Mouse (Mus musculus): ENCODE measurements at regions not wholly inside any gene's neighbourhood (a gene's known extent, or its start where the extent isn't known, plus 50 kb on each side); places are given as distances from the start of the nearest gene placed in this dataset.

DNA sequence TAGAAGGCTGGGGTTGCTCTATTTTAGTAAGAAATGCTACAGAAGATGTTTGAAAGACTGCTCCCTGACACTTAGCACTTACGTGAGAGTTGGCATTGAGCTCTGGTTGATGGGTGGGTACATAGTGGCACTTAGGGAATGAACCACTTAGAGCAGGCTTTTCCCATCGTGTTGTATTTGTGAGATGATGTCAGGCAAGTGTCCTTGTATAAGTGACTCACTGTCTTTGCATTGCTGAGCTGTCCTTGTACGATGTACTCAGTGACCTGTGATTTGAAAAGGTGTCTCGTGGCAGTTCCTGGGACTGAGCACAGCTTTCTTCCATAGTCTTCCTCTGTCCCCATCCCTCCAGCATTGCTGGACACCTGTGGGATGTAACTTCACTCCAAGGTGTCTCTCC, 165.9 kb downstream of the 1700129C05Rik start:
- intact Hi-C loops (cut with DNase I), result no loop called here
- no peak for DNase-seq (ENCODE audit: low spot score)

DNA sequence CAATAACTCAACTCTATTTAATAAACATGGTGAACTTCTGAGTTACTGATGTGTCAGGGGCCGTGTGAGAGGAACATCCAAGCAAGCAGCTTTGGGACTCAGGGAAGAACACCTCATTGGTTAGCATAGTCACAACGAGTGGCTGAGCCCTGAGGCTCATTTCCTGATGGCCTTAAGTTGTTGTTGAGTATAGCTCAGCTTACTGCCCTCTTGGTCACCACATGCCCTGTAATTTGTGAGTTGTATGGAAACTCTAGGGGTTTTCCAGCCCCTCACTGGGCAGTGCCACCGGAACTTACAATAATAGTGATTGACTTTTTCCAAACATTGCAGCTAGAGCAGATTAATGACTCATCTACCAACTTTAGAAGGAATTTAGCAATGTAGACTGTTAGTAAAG, 173.4 kb downstream of the 1700129C05Rik start:
- DNase-seq (ENCODE audit: low spot score), result no peak
- intact Hi-C loops (cut with DNase I), result no loop called here

DNA sequence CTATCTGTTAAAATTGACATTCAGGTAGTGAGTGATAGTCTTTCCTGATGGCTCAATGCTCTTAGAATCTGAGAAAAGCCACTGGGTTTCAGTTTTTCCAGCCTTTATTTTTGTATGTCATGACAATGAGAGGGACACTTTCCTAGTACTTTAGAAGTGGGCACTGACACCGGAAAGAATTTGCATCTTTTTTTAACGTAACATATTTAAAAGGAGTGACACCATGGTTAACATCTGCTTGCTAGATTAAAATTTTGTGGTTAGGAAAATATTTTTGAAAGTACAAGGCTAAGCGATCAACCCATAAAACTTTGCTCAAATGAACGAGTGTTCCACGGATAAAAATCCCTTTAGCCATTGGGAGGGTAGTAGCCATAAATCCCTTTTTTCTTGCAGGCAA, 174.7 kb downstream of the 1700129C05Rik start:
- intact Hi-C loops (cut with DNase I), result no loop called here
- no peak for DNase-seq (ENCODE audit: low spot score)

DNA sequence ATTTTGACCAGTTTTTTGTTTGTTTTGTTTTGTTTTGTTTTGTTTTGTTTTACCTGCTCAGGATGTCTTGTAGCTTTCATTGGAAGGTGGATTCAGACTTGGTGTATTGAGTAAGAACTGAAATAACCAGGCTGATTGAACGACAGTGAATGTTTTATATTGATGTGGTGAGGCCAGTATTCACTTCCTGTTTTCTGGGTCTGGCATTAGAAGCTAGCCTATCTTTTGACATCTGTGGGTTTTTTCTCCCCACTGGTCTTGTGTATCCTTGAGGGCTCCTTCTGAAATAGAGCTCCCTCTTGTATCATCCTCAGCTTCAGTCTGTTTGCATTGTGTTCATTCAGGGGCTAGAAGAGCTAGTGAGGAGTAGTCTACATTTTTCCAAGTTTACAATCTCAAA, 175.5 kb downstream of the 1700129C05Rik start:
- intact Hi-C loops (cut with DNase I), result no loop called here
- DNase-seq (ENCODE audit: low spot score), result no peak

DNA sequence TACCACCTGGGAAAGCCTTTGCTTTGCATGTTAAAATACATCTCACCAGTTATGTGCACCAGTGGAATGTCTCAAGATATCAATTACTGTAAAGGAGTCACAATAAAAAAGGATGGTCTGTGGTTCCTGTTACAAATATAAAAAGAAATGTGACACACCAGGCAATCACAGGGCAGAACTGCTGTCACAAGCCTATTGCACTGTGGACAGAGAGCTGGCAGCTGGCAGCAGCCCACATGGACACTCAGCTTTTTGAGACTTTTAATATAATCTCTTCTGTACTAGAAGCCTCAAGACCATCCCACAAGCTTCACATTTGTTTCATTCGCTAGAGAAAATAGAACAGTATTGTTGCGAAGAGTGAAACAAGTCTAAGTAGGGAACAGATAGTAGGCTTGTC, 197.7 kb downstream of the 1700129C05Rik start:
- intact Hi-C loops (cut with DNase I), result no loop called here
- no peak for DNase-seq (ENCODE audit: low spot score)

DNA sequence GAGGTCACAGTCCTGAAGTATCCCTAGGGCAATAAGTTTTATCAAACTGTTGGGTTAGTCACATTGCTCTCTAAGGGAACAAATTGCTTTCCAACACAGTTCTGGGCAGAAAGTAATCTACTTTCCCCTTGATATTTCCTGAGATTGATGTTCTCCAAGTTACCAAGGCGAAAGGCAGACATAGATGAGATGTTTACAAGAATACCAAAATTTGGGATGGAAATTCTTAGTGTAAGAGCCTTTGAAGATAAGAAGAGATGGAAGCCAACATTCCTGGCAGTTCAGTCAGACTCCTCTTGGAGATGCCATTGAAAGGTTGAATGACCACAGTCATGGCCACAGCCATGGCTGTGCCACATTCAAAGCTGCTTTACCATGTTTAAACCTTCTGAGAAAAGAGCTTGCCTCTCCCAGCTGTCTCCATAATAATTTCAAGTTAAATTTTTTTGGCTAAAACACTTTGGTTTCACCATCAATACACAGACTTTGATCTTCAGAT, 199.4 kb downstream of the 1700129C05Rik start:
- no peak for DNase-seq (ENCODE audit: low spot score)

DNA sequence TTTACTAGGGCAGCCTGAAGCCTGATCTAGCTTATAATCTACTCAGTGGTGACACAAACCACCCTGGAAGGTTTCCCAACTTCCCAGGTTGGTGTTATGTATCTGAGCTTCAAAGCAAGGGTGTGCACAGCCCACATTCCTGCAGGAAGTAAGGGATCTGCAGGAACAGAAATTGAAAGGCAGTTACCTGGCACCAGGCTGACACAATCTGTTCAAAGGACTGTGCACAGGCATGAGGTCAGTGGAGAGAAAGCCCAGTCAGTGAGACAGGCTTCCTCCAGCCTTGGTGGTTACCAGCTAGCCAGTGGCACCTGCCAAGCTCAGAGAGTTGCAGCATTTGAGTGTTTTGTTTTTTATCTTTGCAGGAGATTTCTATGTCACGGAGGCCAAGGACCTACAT, 203.6 kb downstream of the 1700129C05Rik start:
- no peak for DNase-seq (ENCODE audit: low spot score)
- intact Hi-C loops (cut with DNase I), result no loop called here

More for the DNA sequence above, 199.4 kb downstream of the 1700129C05Rik start:
- intact Hi-C loops (cut with DNase I), result no loop called here

DNA sequence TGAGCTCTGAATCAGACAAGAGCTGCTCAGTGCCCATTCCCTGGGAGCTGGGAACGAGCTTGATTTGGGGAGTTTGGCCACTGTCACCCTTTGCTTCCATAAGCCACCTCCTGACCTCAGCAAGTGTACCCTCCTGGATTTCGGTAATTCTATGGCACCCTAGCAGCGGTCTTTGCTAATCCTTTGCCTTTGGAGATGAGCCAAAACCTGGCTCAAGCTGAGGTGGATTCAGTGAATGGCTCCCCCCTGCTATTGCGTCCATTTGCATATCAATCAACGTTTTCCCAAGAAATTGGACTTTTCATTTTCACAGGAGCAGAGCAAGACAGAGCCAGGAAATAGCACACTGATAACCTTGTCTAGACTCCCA, 204.1 kb downstream of the 1700129C05Rik start:
- no peak for DNase-seq (ENCODE audit: low spot score)
- intact Hi-C loops (cut with DNase I), result no loop called here

DNA sequence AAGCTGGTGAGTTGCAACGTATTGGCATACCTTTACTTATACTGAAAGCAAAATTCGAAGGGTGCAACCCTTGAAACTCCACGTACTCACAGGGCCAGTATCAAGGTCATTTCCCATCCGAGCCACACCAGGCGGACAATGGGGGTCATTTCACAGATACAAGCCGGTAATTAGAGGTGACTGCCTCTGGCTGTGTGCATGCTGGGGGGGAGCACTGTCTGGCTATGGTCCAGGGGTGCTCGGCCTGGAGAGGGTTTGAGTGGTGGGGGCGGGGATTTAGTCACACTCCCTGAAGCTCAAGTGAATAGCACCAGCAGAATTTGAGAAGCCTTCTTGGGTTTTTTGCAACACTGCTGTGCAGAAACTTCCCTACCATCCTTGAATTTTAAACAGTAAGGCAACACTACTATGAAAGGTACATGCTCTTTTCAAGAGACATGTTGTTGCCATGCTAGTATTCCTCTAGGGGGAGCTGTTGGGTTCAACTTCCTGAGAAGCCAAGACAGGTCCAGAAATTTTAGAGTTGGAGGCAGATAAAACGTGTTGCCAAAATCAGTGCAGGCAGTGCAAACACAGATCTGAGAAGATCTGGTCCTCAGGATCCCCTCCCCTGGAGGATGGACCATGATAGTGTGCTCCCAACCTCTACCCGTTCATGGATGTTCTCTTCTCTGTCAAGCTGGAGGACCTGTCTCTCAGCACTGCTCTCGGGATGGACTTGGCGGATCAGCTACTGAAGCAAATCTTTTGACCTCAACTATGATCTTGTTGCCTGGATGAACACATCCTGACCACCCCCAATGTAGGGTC, 204.7 kb downstream of the 1700129C05Rik start:
- intact Hi-C loops (cut with DNase I), result no loop called here
- DNase-seq (ENCODE audit: low spot score), result no peak

DNA sequence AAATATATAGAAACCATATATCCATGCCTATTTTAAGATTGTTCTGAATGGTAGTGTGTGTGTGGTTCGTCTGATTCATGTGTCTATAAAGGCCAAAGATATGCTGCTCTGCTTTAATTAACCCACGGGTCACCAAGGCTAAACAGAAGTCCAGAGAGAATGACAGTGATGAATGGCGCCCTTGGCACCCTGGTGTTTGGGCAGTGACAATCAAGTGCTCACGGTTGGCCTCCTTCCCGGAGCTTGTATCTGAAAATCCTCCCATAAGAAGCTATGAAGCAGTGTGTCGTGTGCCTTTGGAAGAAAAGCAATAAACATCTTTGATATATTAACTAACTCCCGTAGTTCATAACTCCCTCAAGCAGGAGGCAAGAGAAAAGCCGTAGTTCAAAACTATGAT, 205.4 kb downstream of the 1700129C05Rik start:
- intact Hi-C loops (cut with DNase I), result no loop called here
- no peak for DNase-seq (ENCODE audit: low spot score)

DNA sequence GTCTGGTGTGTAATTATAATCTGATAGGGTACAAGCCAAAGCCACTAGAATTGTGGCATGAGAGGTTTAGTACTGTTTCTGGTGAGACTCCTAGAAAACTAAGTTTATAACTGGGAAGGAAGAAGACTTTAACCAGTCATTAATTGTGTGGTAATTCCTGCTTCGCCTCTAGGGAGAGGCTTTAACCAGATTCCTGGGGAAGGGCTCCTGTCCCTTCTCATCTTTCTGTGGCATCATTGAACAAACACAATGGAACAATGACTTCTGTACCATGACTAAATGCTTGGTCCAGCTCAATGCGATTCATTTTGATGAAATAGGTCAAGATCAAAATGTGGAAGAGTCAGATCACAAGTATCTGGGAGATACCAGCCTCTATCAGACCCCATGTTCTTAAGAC, 206.6 kb downstream of the 1700129C05Rik start:
- intact Hi-C loops (cut with DNase I), result no loop called here
- DNase-seq (ENCODE audit: low spot score), result no peak

DNA sequence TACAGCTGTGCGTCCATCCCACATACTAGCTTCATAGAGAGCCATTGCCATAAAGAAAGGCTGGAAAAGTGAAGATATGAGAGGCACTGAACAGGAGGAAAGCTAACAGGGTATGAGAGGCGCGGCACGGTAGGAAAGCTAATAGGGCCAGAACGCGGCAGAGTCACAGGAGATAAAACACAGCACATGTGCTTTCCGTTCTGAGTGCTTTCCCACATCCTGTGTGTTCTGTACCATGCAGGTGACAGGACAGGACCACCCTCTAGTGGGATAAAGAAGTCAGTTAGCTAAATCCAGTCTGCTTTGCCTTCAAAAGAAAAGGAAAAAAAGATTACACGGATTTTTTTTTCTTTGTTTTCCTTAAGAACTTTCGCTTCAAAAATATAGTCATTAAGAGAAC, 224.8 kb downstream of the 1700129C05Rik start:
- intact Hi-C loops (cut with DNase I), result no loop called here
- DNase-seq (ENCODE audit: low spot score), result no peak

DNA sequence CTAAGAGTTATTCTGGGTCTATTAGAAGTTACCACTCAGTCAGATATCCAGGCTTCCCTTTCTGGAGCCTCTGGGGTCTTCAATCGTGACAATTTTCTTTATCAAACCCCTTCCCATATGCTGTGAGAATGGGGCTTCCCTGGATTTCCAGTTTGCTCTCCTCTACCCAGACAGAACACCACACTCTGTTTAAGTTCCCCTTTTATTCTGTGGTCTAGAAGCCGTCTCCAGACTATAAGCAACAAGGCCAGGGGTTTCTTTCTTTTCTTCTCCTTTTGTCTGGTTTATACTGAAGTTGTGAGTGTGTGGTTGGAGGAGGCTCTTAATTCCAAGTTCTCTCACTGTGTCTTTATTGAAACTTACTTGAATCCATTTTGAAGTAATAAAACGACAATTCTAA, 225.5 kb downstream of the 1700129C05Rik start:
- no peak for DNase-seq (ENCODE audit: low spot score)
- intact Hi-C loops (cut with DNase I), result no loop called here

DNA sequence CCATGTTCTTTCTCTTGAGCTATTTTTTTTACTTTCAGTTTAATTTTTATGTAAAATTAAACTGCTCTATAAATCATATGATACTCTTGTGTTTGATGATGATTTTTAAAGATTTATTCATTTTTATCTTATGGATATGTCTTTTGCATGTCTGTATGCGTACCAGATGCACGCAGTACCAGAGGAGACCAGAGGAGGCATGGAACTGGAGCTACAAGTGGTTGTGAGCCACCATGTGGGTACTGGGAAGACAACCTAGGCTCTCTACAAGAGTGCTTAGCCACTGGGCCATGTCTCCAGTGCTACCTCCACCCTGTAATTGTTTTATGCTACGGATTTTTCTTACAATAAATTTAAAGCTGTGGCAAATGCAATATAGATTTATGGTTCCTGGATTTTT, 227.8 kb downstream of the 1700129C05Rik start:
- no peak for DNase-seq (ENCODE audit: low spot score)
- intact Hi-C loops (cut with DNase I), result no loop called here

DNA sequence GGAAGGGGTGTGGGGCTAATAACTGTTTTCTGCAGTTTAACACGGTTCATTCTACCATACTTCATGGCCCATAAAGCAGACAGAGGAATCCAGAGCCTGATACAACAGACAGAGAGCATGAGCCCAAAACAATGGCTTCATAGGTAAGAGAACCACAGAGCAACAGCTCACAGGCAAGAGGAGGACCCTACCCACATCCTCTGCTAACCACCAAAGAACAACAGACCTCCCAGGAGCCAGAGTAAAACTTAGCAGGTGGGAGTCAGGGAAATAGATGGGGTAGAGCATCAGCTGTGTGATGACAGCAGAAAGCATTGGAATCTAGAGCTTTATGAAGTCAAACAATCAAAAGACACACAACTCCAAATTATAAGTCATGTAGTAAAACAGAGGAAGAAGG, 231.8 kb downstream of the 1700129C05Rik start:
- no peak for DNase-seq (ENCODE audit: low spot score)
- intact Hi-C loops (cut with DNase I), result no loop called here

DNA sequence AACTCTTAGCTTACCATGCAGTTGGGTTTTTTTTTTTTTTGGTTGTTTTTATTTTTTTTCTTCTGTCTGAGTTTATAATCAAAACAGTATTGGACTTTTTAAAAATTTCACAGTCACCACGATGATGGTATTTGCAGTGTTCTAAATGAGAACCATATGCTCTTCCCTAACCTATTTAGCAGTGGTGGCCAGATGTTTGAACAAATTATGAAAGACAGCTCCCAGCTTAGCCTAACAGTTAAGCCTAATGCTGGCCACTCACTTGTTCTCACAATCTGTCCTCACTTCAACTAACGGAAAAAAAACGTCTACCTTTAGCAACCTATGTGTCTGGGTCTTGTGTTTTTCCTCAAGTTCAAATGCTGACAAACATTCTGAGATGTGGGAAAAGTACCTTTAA, 234.8 kb downstream of the 1700129C05Rik start:
- intact Hi-C loops (cut with DNase I), result no loop called here

DNA sequence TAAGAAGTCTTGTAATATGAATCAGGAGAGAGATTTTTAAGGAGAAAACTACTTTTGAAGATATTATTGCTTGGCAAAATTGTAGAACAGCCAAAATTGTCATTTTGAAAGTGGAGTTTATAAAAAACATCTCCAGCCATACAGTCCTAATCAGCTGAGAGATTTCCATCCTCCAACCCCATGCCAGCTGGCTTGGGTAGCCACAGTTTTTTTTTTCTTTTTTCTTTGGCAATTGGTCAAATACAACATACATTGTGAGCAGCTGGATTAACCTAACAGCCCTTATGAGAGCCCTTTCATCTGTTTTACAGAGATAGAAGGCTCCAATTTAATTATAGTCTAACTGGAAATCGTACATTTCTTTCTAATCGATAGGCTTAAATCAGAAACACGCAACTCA, 235.3 kb downstream of the 1700129C05Rik start:
- no peak for DNase-seq (ENCODE audit: low spot score)
- intact Hi-C loops (cut with DNase I), result no loop called here

More for the DNA sequence above, 234.8 kb downstream of the 1700129C05Rik start:
- no peak for DNase-seq (ENCODE audit: low spot score)

DNA sequence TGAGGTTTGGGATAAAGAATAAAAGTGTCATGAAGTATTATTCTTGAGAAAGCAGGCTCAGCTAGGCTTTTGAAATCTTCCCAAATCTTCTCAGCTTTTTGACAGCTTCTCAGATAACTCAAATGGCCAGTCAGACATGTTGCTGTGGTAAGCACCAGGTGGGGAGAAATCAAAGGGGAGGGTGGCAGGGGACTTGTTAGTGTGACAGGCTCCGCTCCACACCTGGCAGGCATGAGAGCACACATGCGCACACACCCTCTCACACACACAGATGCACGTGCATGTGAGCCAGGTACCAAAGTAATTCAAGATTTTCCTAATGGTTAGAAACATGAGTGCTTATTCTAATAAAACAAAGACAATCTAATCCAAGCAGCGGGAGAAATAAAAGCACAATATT, 236.1 kb downstream of the 1700129C05Rik start:
- intact Hi-C loops (cut with DNase I), result no loop called here

DNA sequence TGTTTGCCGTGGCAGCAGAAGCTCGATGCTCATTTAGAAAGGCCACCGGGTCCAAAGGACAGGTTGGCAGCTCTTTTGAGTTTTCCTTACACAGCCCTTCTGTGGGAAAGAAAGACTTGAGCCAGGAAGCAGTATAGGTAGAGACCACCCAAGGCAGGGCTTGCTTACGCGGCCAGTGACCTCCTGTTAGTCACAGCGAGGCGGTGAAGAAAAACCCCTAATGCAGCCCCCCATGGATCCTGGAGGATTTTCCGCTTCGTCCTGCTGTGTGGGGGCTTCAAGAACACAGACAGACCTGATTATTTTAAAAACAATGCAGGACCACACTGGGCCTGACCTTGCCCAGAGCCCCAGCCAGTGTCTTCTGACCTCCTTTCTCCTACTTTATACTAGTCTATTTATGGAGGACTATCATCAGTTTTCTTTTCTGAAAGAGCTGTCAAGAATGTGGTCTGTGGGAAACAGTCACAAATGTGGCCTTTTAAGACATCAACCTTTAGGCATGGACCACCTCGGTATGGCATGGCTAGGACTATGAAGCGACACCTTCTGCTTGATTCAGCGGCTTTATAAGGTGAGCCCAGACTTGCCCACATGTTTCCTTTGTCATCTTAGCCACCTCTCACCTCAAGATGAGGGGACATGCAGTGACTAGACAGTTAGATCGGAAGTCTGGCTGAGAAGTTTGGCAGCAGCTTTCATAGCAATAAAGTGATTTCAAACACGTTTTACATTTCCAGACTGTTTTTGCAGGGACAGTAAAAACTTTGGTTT, 274.3 kb downstream of the 1700129C05Rik start:
- intact Hi-C loops (cut with DNase I), result no loop called here
- DNase-seq (ENCODE audit: low spot score), result no peak

More for the DNA sequence above, 236.1 kb downstream of the 1700129C05Rik start:
- no peak for DNase-seq (ENCODE audit: low spot score)

DNA sequence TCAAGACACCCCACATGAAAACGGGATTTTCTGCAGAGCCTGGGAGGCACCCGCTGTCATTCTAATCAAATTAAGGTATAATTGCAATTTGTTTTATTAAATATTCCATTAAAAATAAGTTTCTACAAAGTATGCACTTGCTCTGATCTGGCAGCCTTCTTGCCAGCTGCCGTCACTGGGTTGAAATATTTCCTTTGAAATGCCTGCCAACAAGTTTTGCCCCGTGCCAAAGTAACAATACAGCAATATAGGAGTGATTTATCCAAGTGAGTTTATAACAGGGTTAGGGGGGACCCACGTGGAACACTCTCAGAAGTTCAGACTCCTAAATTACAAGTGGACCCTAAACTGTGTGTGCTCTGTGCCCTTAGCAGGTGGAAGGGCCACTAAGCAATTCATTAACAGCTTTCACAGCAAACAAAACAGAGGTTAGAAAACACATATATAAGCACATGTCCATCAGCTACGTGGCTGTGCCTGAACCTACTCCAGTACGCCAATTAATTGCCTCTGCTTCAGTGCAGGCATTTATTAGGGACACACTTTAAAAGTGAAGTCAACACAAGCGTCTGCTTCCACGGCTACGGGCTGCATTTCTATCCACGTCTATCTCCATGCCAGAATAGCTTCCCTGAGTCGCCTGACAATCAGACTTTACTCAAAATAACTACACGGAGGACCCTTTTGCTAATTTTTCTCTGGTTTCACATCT, 275.1 kb downstream of the 1700129C05Rik start:
- no peak for DNase-seq (ENCODE audit: low spot score)
- intact Hi-C loops (cut with DNase I), result no loop called here

DNA sequence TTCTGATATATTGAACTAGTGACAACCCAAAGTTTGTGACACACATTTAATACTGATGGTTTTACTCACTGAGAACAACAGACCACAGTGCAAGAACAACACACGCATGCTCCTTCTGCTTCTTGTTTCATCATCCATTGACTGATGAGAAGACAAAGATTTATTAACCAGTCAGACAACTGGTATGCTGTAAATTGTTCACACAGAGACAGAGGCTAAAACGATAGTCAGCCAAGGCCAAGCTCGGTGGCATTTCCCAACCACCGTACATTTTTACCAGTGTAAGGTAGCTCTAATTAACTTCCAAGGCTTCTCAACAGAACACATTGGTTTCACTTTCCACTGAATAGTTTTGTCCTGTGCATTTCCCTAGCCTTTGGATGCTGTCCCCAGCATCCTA, 287.8 kb downstream of the 1700129C05Rik start:
- no peak for DNase-seq (ENCODE audit: low spot score)
- intact Hi-C loops (cut with DNase I), result no loop called here

Measured in heart, postnatal 25 days (tissue).